Mouse (Mus musculus) CD4-positive helper T cell, adult 2 months (primary cell): ENCODE measurements around the gene Taf4.

Experiments
- DNase-seq: peaks from one replicate; pipeline ENCODE4 v3.0.0-alpha.2; 2012; ENCODE audit warnings: low read depth, missing footprints, low spot score

Taf4 gene

DNA sequence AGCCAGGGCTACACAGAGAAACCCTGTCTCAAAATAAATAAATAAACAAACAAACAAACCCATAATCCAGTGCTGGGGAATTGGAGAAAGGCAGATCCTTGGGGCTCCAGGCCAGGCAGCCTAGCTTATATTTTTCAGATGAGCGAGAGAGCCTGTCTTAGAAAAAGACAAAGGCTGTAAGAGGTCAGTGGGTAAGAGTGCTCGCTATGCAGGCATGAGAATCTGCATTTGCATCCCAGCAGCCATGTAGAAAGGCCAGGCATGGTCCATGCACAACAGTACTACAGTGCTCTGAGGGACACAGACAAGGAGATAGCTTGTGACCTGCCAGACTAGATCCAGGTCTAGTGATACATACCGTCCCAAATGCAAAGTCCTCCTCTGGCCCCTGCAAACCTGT lies 6.3 kb upstream of the Taf4 start:
- no peak for DNase-seq

DNA sequence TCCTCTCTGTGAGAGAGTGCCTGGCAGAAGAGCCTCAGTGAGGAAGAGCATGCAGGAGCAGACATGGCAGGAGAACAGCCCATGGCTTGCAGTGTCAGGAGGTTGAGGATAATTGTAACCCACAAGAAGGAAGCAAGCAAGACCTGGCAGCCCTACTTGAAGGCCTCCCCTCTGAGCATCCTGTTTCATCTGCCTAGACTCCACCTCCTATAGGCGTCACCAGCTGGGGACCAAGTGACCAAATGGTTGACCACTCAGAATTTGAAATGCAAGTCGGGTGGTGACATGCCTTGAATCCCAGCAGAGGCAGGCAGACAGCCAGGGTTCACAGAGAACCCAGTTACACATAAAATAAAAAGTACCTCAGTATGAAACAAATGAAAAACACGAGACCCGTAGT lies 4.2 kb upstream of the Taf4 start:
- no peak for DNase-seq

DNA sequence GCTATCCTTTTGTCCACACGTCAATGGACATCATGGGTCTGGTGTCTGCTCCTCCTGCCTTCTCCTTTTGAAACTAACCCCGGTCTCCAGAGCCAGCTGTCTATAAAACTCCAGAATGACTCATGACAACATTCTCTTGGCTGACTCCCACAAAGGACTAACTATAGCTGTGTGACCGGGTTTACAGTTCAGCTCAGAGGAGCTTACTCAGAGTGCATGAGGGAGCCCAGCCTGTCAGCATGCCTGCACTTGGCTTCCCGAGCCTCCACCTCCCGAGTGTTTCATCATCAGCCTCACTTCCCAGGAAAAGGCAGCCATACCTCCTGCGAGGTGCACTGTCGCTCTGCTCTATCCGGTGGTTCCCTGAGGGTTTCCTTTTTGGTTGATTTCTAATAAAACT lies 3.4 kb upstream of the Taf4 start:
- DNase-seq = no peak

DNA sequence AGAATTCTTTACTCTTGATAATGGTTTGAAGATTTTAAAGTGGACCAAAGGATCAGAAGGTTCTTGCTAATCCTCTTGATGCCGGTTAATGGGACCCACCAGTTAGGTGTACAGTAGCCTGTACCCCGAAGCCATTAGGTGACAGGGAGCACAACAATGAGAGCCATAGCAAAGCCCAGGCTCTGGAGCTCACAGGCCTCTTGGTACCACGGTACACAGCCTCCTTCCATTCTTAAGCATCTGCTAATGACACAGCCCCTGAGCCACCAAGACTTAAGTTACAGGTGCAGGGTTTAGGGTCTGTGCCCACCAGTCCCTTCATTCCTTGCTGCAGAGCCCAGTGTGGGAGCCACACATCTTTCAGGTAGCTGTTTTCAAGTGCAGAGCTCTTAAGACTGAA lies 1.8 kb upstream of the Taf4 start:
- no peak for DNase-seq

DNA sequence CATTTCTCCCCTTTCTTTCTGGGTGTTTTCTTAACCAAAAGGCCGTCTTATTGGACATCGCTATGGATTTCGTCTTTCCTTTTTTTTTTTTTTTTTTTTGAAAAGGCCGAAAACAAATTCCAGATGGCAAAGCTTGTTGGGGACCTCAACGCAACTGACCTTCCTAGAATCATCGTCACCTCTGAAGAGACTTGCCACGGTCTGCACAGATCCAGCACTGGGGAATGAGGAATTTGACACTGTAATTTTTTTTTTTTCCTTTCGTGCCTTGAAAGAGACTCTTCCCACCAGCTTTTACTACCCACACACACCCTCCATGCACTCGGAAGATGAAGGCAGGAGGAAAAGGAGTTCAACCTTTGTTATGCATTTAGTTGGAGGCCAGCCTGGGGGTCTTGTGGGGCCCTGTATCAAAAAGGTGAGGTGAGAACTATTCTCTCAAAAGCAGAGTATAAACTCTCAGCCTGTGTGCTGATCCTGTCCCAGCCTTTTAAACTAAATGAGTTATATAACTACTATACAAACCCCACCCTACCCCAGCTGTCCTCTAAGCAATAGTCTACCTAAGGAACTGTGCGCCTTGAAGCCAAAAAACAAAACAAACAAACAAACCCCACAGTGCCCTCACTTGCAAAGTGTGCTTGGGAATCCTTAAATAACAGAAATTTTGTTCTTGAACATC lies 1.0 kb upstream of the Taf4 start:
- no peak for DNase-seq

DNA sequence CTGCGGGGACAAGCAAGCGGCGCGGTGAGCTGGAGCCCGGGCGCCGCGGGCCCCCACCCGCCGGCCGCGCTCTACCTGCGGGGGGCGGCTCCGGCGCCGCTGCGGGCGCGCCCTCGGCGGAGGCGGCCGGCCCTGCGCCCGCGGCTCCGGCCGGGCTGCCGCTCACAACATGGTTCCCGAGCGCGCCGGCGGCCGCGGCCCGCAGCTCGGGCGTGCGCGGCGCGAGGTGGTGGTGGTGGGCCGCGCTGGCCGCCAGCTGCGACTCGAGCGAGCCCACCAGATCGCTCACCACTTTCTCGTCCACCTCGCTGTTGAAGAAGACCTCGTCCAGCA lies 185 bp downstream of the Taf4 start:
- no peak for DNase-seq

DNA sequence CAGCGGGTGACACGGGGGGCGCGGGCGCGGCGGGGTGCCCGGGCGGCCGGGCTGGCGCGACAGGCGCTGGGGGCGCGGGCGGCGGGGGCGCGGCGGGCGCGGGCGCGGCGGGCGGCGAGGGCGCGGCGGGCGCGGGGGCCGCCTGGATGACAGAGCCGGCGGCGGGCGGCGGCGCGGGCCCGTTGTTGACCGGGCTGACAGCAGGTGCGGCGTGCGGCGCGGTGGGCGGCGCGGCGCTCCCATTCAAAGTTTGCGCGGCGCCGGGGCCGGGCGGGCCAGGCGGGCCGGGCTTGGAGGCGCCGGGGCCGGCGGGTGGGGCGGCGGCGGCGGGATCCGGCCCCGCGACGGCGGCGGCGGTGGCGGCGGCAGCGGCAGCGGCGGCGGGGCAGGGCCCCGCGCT lies 595 bp downstream of the Taf4 start:
- DNase-seq = peak; percentile 36

DNA sequence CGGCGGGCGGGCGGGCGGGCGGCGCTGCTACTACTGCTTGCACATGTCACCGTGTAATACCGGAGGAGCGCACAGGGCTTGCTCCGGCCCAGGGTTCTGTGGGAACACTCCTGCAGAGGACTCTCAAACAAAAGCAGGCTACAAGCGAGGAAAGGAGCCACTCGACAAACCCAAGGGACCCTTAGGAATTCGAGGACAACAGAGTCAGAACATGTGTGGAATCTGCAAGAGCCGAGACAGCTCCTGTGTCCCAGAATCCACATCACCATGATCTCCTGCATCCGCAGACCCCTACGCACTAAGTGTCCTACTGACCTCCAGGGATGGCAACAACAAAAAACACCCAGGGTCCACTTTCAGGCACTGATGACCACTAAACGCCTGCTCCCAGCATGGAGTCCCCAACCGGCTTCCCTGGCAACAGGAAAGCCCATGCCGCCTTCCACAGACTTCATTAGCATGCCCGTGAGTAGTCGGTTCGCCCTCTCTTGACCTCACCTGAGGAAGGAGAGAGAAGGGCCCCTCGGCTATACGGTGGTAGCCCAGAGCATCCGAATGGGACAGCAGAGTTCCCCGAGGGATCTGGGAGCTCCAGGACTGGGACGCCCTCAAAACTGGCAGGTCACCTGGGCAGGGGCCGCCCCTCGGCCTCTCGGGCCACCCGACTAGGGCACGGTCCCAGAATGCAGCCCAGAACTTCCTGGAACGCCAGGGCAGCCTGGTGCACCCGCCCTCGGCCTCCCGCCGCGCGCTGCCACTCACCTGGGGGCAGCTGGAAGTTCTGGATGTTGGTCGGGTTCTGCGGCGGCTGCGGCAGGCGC lies 1.6 kb downstream of the Taf4 start:
- peak; percentile 30 for DNase-seq

DNA sequence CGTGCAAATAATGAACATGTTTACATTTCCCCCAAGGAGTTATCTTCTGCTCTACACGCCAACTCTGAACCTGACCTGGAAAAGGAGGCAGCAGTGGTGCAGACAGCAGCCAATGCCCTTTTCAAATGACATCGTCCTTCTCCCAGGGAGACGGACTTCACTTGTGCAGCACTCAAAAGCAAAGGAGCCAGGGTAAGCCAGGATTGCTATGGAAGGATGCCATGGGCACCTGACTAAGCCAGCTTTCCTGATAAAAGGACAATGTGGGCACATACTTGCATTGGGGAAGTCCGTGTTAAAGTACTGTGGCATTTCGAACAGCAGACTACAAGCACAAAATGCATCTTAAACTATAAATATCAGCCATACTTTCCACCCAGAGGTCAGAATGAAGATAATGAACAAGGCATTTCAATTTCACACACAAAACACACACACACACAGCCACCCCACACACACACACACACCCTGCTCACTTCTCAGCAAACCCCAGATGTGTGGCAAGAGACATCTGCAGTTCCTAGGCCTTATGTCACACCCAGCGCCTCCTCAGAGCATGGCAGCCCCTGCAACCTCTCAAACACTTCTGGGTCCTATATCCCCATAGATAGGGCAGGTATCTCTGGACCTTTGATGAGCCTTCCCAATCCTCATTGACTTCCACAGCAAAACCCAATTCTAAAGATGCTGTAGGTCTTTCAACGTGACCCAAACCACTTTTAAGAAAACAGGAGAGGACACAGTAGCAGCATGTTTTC lies 2.4 kb downstream of the Taf4 start:
- DNase-seq = peak; percentile 22

DNA sequence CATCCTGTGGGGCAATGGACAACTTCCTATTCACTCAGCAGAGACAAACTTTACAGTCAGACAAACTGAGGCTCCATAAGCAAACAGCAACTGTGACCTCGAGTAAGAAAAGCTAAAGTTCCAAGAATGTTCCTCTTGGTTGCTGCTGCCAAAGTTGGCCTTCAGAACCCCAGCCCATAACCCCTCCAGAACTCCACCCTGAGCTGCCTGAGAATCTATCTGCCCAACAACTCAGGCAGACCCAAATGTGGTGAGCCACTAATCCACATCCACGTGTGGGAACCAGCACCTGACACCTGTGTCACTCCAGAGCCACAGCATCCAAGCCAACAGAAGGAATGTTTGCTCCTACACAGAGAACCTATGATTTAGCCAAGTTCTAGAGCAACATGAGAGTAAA lies 4.0 kb downstream of the Taf4 start:
- DNase-seq = no peak

DNA sequence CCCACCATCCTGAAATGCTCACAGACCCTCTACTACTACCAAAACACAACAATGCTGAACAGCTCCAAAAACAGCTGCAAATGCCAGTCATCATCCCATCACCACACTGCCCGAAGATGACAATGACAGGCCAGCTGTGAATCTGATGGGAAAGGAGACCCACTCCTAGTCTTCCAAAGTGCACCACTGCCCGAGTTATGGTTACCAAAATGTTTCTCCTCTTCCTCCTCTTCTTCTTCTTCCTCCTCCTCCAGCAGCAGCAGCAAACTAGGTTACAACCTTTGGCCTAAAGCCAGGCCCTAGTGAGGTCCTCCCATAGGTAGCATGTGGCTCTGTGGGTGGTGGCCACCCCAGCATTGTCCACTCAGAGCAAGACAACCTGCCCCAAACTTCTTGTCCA lies 4.6 kb downstream of the Taf4 start:
- DNase-seq = no peak

DNA sequence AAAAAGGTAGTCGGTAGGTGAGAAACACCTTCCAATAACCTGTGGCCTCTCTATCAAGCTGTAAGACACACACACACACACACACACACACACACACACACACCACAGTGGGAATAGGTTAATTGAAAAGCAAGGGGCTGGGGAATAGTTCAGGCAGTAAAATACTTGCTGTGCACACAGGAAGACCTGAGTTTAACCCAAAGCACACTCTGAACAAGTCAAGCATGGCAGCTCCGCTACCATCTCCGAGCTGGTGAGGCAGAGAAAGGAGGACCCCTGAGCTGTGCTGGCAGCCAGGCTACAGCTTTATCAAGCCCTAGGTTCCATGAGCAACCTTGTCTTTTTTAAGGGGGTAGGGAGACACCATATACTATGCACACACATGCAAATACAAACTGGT lies 7.3 kb downstream of the Taf4 start:
- DNase-seq = no peak

DNA sequence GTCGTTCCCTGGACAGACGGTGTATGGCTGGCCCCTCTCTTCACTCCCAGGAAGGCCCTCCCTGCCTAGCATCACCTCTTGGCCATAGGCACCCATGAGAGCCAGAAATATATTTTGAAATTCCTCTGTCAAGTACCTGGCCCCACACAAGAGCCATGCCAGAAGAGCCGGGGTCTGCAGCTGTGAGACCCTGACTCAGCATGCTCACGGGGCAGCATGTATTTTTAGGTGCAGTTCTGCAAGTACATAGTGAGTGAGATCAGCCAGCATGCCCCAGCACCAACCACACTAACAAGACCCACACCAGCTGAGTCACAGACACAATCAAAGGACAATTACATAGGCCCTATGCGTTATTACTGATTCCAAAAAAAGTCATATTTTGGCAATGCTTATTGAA lies 8.8 kb downstream of the Taf4 start:
- no peak for DNase-seq

DNA sequence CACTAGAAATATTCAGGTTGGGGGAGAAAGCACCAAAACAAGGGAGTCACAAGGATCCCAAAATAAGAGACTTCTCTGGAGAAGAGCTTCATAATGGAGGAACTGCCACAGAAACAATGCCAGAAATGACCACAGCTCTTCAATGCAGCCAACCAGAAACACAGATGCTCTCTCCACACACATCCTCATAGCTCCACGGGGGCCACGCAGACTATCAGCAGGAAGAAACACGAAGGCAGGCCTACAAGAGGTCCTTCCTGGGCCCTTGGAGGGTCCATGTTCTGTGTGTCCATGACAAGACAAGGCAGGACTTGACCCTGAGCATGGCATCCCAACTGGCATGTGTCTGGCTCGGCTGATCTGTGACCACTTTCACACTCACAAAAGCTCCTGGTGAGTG lies 15.0 kb downstream of the Taf4 start:
- no peak for DNase-seq

DNA sequence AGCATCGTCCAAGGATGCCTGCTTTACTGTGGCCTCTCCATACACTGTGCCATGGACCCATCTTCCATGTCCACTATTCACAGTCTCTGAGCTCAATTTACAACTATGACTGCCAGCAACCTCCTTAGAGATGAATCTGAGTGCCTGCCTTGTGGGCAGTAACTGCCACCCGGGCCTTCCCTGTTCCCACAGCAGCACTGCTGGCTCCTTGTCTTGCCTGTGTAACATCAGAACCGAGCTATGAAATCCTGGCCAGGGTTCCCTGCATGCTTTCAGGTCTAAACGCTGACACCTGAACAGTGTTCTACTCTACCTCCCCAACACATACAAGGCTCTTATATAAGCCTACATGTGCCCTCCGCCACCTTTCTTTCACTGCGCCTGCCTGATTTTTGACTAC lies 16.1 kb downstream of the Taf4 start:
- no peak for DNase-seq

DNA sequence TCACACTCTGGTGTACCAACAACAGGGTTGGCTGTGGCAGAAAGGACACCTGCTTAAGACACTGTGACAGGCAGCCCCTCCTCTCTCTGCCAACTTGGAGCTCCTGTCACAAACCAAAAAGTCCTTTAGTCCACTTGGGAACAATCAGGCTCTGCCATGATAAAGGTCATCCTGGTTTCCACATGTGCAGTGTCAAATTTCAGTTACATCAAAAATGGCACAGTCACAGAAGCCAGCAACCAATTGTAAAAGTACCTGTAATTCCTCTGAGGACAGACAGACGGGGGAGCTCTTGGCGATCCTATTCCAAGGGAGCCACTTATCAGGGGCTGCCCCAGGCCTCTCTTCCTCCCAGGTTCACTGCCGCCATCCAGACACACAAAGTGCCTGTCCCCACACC lies 17.1 kb downstream of the Taf4 start:
- DNase-seq = no peak

DNA sequence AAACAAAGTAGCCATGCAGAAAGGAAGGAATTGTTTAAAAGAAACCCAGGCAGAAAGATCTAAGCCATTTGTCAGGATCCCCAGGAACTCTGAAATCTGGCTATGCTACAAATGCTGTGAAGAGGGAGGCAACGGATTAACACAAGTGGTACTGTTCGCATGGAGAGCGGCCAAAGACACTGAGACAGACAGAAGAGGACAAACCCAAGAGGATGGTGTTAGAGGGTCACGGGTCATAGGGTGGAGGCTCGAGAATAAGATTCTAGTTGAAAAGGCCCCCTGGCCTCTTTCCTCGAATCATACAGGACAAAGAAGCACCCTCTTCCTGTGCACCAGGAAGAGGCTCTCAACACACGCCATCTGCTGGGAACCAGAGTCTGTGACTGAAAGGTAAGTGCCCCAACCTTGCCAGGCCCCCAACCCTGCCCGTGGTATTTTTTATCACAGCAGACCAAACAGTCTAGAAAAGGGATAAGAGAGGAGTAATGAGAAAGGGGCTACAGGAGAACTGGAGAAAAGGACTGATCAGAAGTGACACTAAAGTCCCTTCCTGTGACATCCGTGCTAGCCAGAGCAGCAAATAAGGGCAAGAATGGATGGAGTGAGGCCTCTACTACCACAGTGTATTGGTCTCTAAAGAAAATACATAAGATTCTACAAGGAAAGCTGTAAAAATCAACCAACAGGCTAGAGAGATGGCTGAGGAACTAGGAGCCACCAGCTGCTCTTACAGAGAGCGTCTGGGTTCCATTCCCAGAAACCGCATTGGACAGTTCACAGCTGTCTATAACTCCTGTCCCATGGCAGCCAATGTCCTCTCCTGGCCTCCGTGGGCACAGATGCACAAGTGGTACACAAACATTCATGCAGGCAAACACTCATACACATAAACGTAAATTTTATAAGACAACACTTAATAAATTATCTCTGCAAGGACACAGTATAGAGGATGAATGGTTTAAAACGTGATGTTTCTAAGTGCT lies 24.6 kb downstream of the Taf4 start:
- DNase-seq = no peak

DNA sequence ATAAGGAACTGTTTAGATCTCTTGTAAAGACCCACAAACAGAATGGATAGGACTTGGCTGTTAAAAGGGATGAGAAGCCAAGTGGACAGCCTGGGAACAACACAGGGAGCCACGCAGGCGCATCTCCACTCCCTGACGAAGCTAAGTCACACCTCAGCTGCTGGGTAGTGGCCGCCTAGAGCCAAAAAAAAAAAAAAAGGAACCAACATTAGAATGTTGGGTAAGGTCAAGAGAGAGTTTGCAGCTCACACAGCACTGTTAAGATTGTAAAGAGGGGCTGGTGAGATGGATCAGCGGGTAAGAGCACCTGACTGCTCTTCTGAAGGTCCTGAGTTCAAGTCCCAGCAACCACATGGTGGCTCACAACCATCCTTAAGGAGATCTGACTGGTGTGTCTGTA lies 27.6 kb downstream of the Taf4 start:
- no peak for DNase-seq

DNA sequence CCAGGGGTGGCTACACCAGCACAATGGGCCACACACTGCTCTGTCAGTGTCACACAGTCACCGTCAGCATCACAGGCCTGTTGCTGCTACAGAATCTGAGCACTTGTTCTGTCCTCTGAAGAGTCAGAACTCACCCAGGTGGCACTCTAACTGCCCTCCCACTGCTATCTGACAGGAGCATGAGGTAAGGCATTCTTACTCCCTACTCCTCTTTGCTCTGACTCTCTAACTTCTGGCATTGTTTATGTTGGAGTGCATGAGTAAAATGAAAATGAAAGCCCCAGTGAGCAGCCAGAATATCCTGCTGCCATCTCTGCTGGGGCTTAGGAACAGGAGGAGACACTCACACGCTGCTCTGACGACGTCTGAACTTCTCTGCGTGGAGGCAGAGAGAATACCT lies 28.8 kb downstream of the Taf4 start:
- DNase-seq = no peak

DNA sequence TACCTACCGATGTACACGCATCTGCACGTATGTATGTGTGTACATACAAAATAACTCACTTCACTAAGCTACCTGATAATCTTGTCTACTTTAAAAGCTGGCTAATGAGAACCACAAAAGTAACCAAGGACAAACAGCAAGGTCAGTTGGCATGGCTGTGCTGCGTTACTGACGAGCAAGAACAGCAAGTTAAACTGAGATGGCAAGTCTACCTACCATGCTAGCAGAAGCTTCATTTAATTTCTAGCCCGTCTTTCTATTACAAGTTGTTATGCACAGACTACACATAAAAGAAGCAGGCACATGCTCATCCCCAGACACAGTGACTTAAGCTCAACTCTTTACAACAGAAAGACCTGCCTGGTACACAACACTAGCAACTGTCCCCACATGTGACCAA lies 29.9 kb downstream of the Taf4 start:
- no peak for DNase-seq

DNA sequence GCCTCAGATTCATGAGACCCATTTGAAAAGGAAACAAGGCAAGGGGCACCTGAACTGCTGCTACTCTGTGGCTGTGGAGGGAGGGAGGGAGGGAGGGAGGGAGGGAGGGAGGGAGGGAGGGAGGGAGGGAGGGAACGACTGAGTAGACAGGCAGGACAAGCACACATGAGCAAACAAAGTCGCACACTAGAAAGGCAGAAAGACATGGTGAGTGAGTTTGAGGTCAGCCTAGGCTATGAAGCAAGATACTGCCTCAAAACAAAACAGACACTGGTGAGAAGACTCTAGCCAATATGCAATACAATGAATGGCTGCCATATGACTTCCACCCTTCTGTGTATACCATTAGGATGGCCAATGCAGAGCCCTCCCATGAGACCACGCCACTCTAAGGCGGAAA lies 31.4 kb downstream of the Taf4 start:
- DNase-seq = no peak

DNA sequence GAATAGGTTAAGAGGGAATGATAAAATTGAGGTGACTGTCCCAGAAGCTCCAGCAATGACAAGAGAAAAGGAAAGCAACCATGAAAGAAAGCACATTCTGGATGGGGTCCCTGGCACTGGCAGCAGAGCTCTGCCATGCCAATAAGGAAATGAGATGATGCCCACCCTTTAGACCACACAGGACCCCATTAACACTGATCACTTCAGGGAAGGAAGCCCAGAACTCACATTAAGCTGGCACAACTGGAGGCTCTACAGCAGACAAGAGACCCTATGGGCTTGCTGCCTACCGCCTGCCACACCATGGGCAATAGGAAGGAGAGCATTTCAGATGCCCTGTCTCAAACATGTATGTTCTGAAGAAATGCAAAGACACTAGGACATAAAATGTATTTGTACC lies 34.8 kb downstream of the Taf4 start:
- DNase-seq = no peak
